Comparison of ENCODE assay signal across 12 mouse cellular contexts in the genomic region with DNA sequence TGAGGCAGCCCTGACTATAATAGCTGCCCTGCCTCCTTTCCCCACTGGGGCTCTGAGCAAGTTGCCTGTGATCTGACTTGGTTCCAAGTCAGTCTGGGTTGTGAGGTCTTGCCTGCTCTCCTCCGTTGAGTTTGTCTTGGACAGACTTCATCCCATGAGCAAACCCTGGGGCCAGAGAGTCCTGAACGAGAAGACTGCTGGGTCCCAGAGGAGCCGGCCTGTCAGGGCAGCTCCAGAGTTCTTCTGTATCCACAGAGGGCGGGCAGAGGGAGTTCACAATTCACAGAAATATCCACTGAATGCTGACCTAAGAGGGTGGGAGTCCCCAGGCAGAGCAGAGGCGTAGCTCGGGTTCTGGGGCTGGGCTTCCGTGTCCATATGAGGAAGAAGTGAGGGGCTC. TPM values are rescaled to one million over a fixed set of nuclear protein-coding genes. Genes with fewer than 3 reads are reported as not detected.
DNase-seq lines count a peak whose midpoint lies in the region; ATAC-seq and TF ChIP-seq lines count a peak whose summit lies in the region.
"Had no signal": no experiment of that assay in that cellular context is flagged by ENCODE, and none has a peak within 500 bp of the region (broad histone marks: within the 10 kb centered on the region; RNA-seq: fewer than 3 reads in every experiment).

No protein-coding gene starts in this region.

- H3K27me3 ChIP-seq in heart, adult 2 months (ENCODE audit: control insufficient read depth, insufficient read depth, low read length) = no peaks in the 10 kb centered on the region
- H3K27me3 ChIP-seq in heart, embryonic 12.5 days (replicated peaks) = 0 out of 2 replicates have a peak, but pooled peaks cover 12% of the 10 kb centered on the region
- H3K27me3 ChIP-seq in liver, embryonic 13.5 days = no peaks in the 10 kb centered on the region
- no peaks in the 10 kb centered on the region for H3K27me3 ChIP-seq in liver, postnatal 0 days (ENCODE audit: insufficient read depth, low read length)
- H3K27me3 ChIP-seq: embryonic facial prominence, embryonic 15.5 days had no signal

- 67% methylated on average over 7 of the region's 7 CpGs for WGBS in heart, adult 2 months
- WGBS in heart, embryonic 12.5 days = 66% methylated on average over 7 of the region's 7 CpGs
- 79% methylated on average over 7 of the region's 7 CpGs for WGBS in liver, embryonic 13.5 days (ENCODE audit: insufficient replicate concordance)
- WGBS in liver, postnatal 0 days (ENCODE audit: insufficient replicate concordance) = 81% methylated on average over 7 of the region's 7 CpGs

- H3K4me3 ChIP-seq in heart, adult 2 months = no peak overlapping the region
- no peak overlapping the region for H3K4me3 ChIP-seq in heart, embryonic 12.5 days
- H3K4me3 ChIP-seq in liver, embryonic 13.5 days (replicated peaks) = no peak overlapping the region
- no peak overlapping the region for H3K4me3 ChIP-seq in liver, postnatal 0 days (ENCODE audit: low read depth, low read length)
- H3K4me3 ChIP-seq: embryonic facial prominence, embryonic 15.5 days; myocyte had no signal

- TF ChIP-seq POLR2A in heart, adult 2 months (IDR thresholded peaks at IDR 0.05; ENCODE audit: insufficient read depth, low read depth, low read length) = no peak

- peak; percentile 44 for TF ChIP-seq CTCF in heart, adult 2 months (IDR thresholded peaks at IDR 0.05)
- TF ChIP-seq CTCF in liver, postnatal 0 days (IDR thresholded peaks at IDR 0.05; ENCODE audit: low read depth) = no peak

- H3K4me2 ChIP-seq in heart, embryonic 12.5 days = no peak overlapping the region
- H3K4me2 ChIP-seq in liver, embryonic 13.5 days = no peak overlapping the region
- no peak overlapping the region for H3K4me2 ChIP-seq in liver, postnatal 0 days (ENCODE audit: low read depth, low read length)
- H3K4me2 ChIP-seq: embryonic facial prominence, embryonic 15.5 days had no signal

- no peak overlapping the region for H3K9ac ChIP-seq in heart, adult 2 months (ENCODE audit: low read depth, low read length)
- no peak overlapping the region for H3K9ac ChIP-seq in heart, embryonic 12.5 days
- H3K9ac ChIP-seq in liver, embryonic 13.5 days = no peak overlapping the region
- H3K9ac ChIP-seq in liver, postnatal 0 days (replicated peaks) = no peak overlapping the region
- H3K9ac ChIP-seq: embryonic facial prominence, embryonic 15.5 days; forebrain, postnatal 0 days had no signal

- H3K36me3 ChIP-seq in heart, adult 2 months (ENCODE audit: control insufficient read depth, insufficient read depth, low read length) = no peaks in the 10 kb centered on the region
- H3K36me3 ChIP-seq in heart, embryonic 12.5 days = peaks cover 2% of the 10 kb centered on the region; the same call in 1 of the 2 replicates
- peaks cover 100% of the 10 kb centered on the region for H3K36me3 ChIP-seq in liver, embryonic 13.5 days
- H3K36me3 ChIP-seq in liver, postnatal 0 days (replicated peaks; ENCODE audit: insufficient read depth, low read length) = peaks cover 25% of the 10 kb centered on the region
- H3K36me3 ChIP-seq: embryonic facial prominence, embryonic 15.5 days had no signal

- no peaks in the 10 kb centered on the region for H3K9me3 ChIP-seq in heart, embryonic 12.5 days (replicated peaks)
- no peaks in the 10 kb centered on the region for H3K9me3 ChIP-seq in liver, embryonic 13.5 days (replicated peaks)
- no peaks in the 10 kb centered on the region for H3K9me3 ChIP-seq in liver, postnatal 0 days (ENCODE audit: low read length)
- H3K9me3 ChIP-seq: embryonic facial prominence, embryonic 15.5 days had no signal

- no peak overlapping the region for H3K27ac ChIP-seq in heart, adult 2 months
- H3K27ac ChIP-seq in heart, embryonic 12.5 days (ENCODE audit: poor library complexity, severe bottlenecking) = no peak overlapping the region
- 0 out of 2 replicates have a peak overlapping the region, but pooled peaks have one; percentile 10 for H3K27ac ChIP-seq in liver, embryonic 13.5 days
- H3K27ac ChIP-seq in liver, postnatal 0 days (ENCODE audit: low read depth) = no peak overlapping the region
- H3K27ac ChIP-seq: embryonic facial prominence, embryonic 15.5 days had no signal

- H3K79me2 ChIP-seq in heart, adult 2 months (replicated peaks; ENCODE audit: control insufficient read depth, insufficient read depth, low read length) = no peaks in the 10 kb centered on the region

- peaks cover 1% of the 10 kb centered on the region; the same call in 1 of the 2 replicates for H3K4me1 ChIP-seq in heart, adult 2 months (ENCODE audit: control insufficient read depth, insufficient read depth, low read length)
- peaks cover 27% of the 10 kb centered on the region for H3K4me1 ChIP-seq in heart, embryonic 12.5 days (replicated peaks)
- peaks cover 64% of the 10 kb centered on the region for H3K4me1 ChIP-seq in liver, embryonic 13.5 days (replicated peaks)
- H3K4me1 ChIP-seq in liver, postnatal 0 days (ENCODE audit: insufficient read depth) = peaks cover 3% of the 10 kb centered on the region; the same call in 1 of the 2 replicates

- DNase-seq in heart, adult 2 months = peak; percentile 44 to 73
- no peak for DNase-seq in liver, embryonic 13.5 days
- DNase-seq in liver, postnatal 0 days = no peak
- DNase-seq in heart, postnatal 10 days = peak; percentile 61
- DNase-seq in kidney, postnatal 4 days = peak; percentile 42 to 56
- no peak for DNase-seq in urinary bladder, adult 18-20 months (ENCODE audit: low spot score in 2 of 2)
- DNase-seq: forebrain, postnatal 0 days had no signal

- intact Hi-C loops in heart, adult 2 months (cut with DNase I) = no loop called here
- intact Hi-C loops in heart, postnatal 10 days (cut with DNase I) = no loop called here

- no peak for ATAC-seq in heart, embryonic 12.5 days (ENCODE audit: insufficient number of reproducible peaks, low FRiP score)
- ATAC-seq in liver, embryonic 13.5 days (ENCODE audit: low read depth) = no peak
- ATAC-seq in liver, postnatal 0 days = no peak
- ATAC-seq: forebrain, postnatal 0 days had no signal

- no peak for TF ChIP-seq EP300 in heart, adult 2 months (IDR thresholded peaks at IDR 0.05; ENCODE audit: insufficient read depth, low read depth, low read length)
- TF ChIP-seq EP300 in liver, postnatal 0 days (IDR thresholded peaks at IDR 0.05; ENCODE audit: low read depth) = no peak

RNA-seq across cellular contexts. Expression of a gene that starts 16.6 kb away (rescaled TPM):
- 1 to 10 TPM; 2.5 to 3.4 TPM for total RNA-seq in heart, adult 2 months (2021)
- 6.9 and 9.2 TPM in 2 replicates for polyA plus RNA-seq in heart, adult 2 months (2012; rRNA removed)
- polyA plus RNA-seq in heart, embryonic 12.5 days (2016; fragmentation: Nextera tagmentation; extraction: Ambion mirVana) = 10.3 and 10.8 TPM in 2 replicates
- polyA plus RNA-seq in liver, embryonic 13.5 days (2015; fragmentation: Nextera tagmentation; extraction: Ambion mirVana) = 45.2 TPM in 2 replicates
- polyA plus RNA-seq in liver, postnatal 0 days (2015; fragmentation: Nextera tagmentation; extraction: Ambion mirVana) = 16.0 and 19.5 TPM in 2 replicates
- total RNA-seq in heart, postnatal 10 days (2021) = 1 to 10 TPM; 5.0 to 5.5 TPM

RNA-seq across cellular contexts. Expression of a gene that starts 21.5 kb away (rescaled TPM):
- total RNA-seq in heart, adult 2 months (2021) = under 1 TPM; 0.09 to 0.18 TPM
- polyA plus RNA-seq in heart, adult 2 months (2012; rRNA removed) = 1.1 and 2.0 TPM in 2 replicates
- polyA plus RNA-seq in heart, embryonic 12.5 days (2016; fragmentation: Nextera tagmentation; extraction: Ambion mirVana) = 0.74 and 0.91 TPM in 2 replicates
- polyA plus RNA-seq in liver, embryonic 13.5 days (2015; fragmentation: Nextera tagmentation; extraction: Ambion mirVana) = 1.0 and 1.1 TPM in 2 replicates
- polyA plus RNA-seq in liver, postnatal 0 days (2015; fragmentation: Nextera tagmentation; extraction: Ambion mirVana) = 0.15 and 0.34 TPM in 2 replicates
- under 1 TPM; 0.36 to 0.55 TPM for total RNA-seq in heart, postnatal 10 days (2021)
- total RNA-seq: hematopoietic stem cell, adult 5-6 weeks; megakaryocyte progenitor cell, adult 5-6 weeks had no signal

RNA-seq across cellular contexts. Expression of a gene that starts 32.4 kb away (rescaled TPM):
- total RNA-seq in heart, adult 2 months (2021) = 1 to 10 TPM; 4.0 to 4.3 TPM
- 8.6 and 9.3 TPM in 2 replicates for polyA plus RNA-seq in heart, adult 2 months (2012; rRNA removed)
- polyA plus RNA-seq in heart, embryonic 12.5 days (2016; fragmentation: Nextera tagmentation; extraction: Ambion mirVana) = 18.3 and 19.4 TPM in 2 replicates
- 1.8 and 1.9 TPM in 2 replicates for polyA plus RNA-seq in liver, embryonic 13.5 days (2015; fragmentation: Nextera tagmentation; extraction: Ambion mirVana)
- 0.63 and 0.67 TPM in 2 replicates for polyA plus RNA-seq in liver, postnatal 0 days (2015; fragmentation: Nextera tagmentation; extraction: Ambion mirVana)
- total RNA-seq in heart, postnatal 10 days (2021) = 10 to 100 TPM; 13.7 to 15.6 TPM
- total RNA-seq: hematopoietic stem cell, adult 5-6 weeks had no signal

RNA-seq across cellular contexts. Expression of a gene that starts 36.3 kb away (rescaled TPM):
- 100 to 1,000 TPM; 109 to 124 TPM for total RNA-seq in heart, adult 2 months (2021)
- 279 and 324 TPM in 2 replicates for polyA plus RNA-seq in heart, adult 2 months (2012; rRNA removed)
- polyA plus RNA-seq in heart, embryonic 12.5 days (2016; fragmentation: Nextera tagmentation; extraction: Ambion mirVana) = 183 and 196 TPM in 2 replicates
- 158 and 159 TPM in 2 replicates for polyA plus RNA-seq in liver, embryonic 13.5 days (2015; fragmentation: Nextera tagmentation; extraction: Ambion mirVana)
- polyA plus RNA-seq in liver, postnatal 0 days (2015; fragmentation: Nextera tagmentation; extraction: Ambion mirVana) = 149 and 164 TPM in 2 replicates
- 100 to 1,000 TPM; 133 to 134 TPM for total RNA-seq in heart, postnatal 10 days (2021)

RNA-seq across cellular contexts. Expression of a gene that starts 41.0 kb away (rescaled TPM):
- total RNA-seq in heart, adult 2 months (2021) = 1 to 10 TPM; 3.0 to 3.9 TPM
- 7.3 and 8.4 TPM in 2 replicates for polyA plus RNA-seq in heart, adult 2 months (2012; rRNA removed)
- 12.4 and 12.9 TPM in 2 replicates for polyA plus RNA-seq in heart, embryonic 12.5 days (2016; fragmentation: Nextera tagmentation; extraction: Ambion mirVana)
- 9.8 and 10.5 TPM in 2 replicates for polyA plus RNA-seq in liver, embryonic 13.5 days (2015; fragmentation: Nextera tagmentation; extraction: Ambion mirVana)
- polyA plus RNA-seq in liver, postnatal 0 days (2015; fragmentation: Nextera tagmentation; extraction: Ambion mirVana) = 3.5 and 4.5 TPM in 2 replicates
- total RNA-seq in heart, postnatal 10 days (2021) = 1 to 10 TPM; 2.8 to 4.8 TPM

Comparison
In these comparisons a context has a peak if more than half of its experiments do, and no peak if none do; other contexts are left out.
1. DNase-seq: peak in heart, adult 2 months (2 of 2), heart, postnatal 10 days (2 of 2) and kidney, postnatal 4 days (2 of 2); none in liver, embryonic 13.5 days (single experiment), liver, postnatal 0 days (single experiment) and urinary bladder, adult 18-20 months (0 of 2).